ENCODE assay signal across 14 mouse cellular contexts in genomic region chr6:113656847-113657246, GRCm38 (mm10). TPM values are rescaled to one million over a fixed set of nuclear protein-coding genes. Genes with fewer than 3 reads are reported as not detected.
DNase-seq lines count a peak whose midpoint lies in the region; ATAC-seq and TF ChIP-seq lines count a peak whose summit lies in the region.
"Had no signal": no experiment of that assay in that cellular context is flagged by ENCODE, and none has a peak within 500 bp of the region (broad histone marks: within the 10 kb centered on the region; RNA-seq: fewer than 3 reads in every experiment).

No protein-coding gene starts in this region.

- H3K27me3 ChIP-seq in liver, embryonic 13.5 days = no peaks in the 10 kb centered on the region
- no peaks in the 10 kb centered on the region for H3K27me3 ChIP-seq in liver, embryonic 12.5 days (replicated peaks)
- no peaks in the 10 kb centered on the region for H3K27me3 ChIP-seq in stomach, postnatal 0 days (ENCODE audit: control insufficient read depth, insufficient read depth, low read length)
- H3K27me3 ChIP-seq in hindbrain, embryonic 13.5 days = no peaks in the 10 kb centered on the region
- H3K27me3 ChIP-seq: hindbrain, embryonic 12.5 days had no signal

- H3K4me3 ChIP-seq in liver, embryonic 13.5 days (replicated peaks) = no peak overlapping the region
- H3K4me3 ChIP-seq in liver, embryonic 12.5 days = no peak overlapping the region
- no peak overlapping the region for H3K4me3 ChIP-seq in lung, adult 2 months (replicated peaks; ENCODE audit: extremely low read depth, low read depth, low read length)
- no peak overlapping the region for H3K4me3 ChIP-seq in stomach, postnatal 0 days (ENCODE audit: low read depth, low read length)
- H3K4me3 ChIP-seq in hindbrain, embryonic 13.5 days = no peak overlapping the region
- H3K4me3 ChIP-seq: hindbrain, embryonic 12.5 days had no signal

- H3K27ac ChIP-seq in liver, embryonic 13.5 days = 0 out of 2 replicates have a peak overlapping the region, but pooled peaks have one; percentile 26
- no peak overlapping the region for H3K27ac ChIP-seq in liver, embryonic 12.5 days
- peak overlapping the region; percentile 41; the same call in 1 of the 2 replicates for H3K27ac ChIP-seq in stomach, postnatal 0 days (replicated peaks)
- no peak overlapping the region for H3K27ac ChIP-seq in hindbrain, embryonic 13.5 days
- H3K27ac ChIP-seq: hindbrain, embryonic 12.5 days had no signal

- TF ChIP-seq CTCF in lung, adult 2 months (IDR thresholded peaks at IDR 0.05; ENCODE audit: insufficient read depth, low read length) = no peak
- TF ChIP-seq CTCF in stomach, postnatal 0 days (IDR thresholded peaks at IDR 0.05; ENCODE audit: low read depth) = no peak

- peak; percentile 66 for DNase-seq in adrenal gland, postnatal 10 days
- DNase-seq in adrenal gland, adult 8-10 months = no peak
- DNase-seq in liver, embryonic 13.5 days = no peak
- peak; percentile 47 for DNase-seq in lung, adult 2 months
- peak; percentile 83 for DNase-seq in stomach, postnatal 0 days (ENCODE audit: low spot score)
- no peak for DNase-seq in spleen, postnatal 14 days (ENCODE audit: low spot score in 2 of 2)
- DNase-seq: cerebellum, postnatal 36 days; heart, adult 18-20 months; right cerebral cortex, postnatal 25 days had no signal

- no peak for TF ChIP-seq EP300 in stomach, postnatal 0 days (optimal IDR thresholded peaks at IDR 0.05)

- no peaks in the 10 kb centered on the region for H3K9me3 ChIP-seq in liver, embryonic 13.5 days (replicated peaks)
- H3K9me3 ChIP-seq in liver, embryonic 12.5 days (replicated peaks) = no peaks in the 10 kb centered on the region
- no peaks in the 10 kb centered on the region for H3K9me3 ChIP-seq in stomach, postnatal 0 days (ENCODE audit: control insufficient read depth, low read length)
- H3K9me3 ChIP-seq in hindbrain, embryonic 13.5 days = no peaks in the 10 kb centered on the region
- H3K9me3 ChIP-seq: hindbrain, embryonic 12.5 days had no signal

- no peak for TF ChIP-seq POLR2A in lung, adult 2 months (IDR thresholded peaks at IDR 0.05; ENCODE audit: borderline replicate concordance, extremely low read depth, low read depth, low read length)

- H3K4me1 ChIP-seq in liver, embryonic 13.5 days (replicated peaks) = peaks cover 38% of the 10 kb centered on the region
- peaks cover 48% of the 10 kb centered on the region for H3K4me1 ChIP-seq in liver, embryonic 12.5 days
- H3K4me1 ChIP-seq in lung, adult 2 months (ENCODE audit: control insufficient read depth, insufficient read depth, low read length) = peaks cover 15% of the 10 kb centered on the region
- H3K4me1 ChIP-seq in stomach, postnatal 0 days (replicated peaks; ENCODE audit: control insufficient read depth, insufficient read depth) = no peaks in the 10 kb centered on the region
- H3K4me1 ChIP-seq in hindbrain, embryonic 13.5 days (replicated peaks) = 0 out of 2 replicates have a peak, but pooled peaks cover 2% of the 10 kb centered on the region

- H3K4me2 ChIP-seq in liver, embryonic 13.5 days = no peak overlapping the region
- no peak overlapping the region for H3K4me2 ChIP-seq in liver, embryonic 12.5 days
- no peak overlapping the region for H3K4me2 ChIP-seq in stomach, postnatal 0 days (replicated peaks; ENCODE audit: low read depth)
- no peak overlapping the region for H3K4me2 ChIP-seq in hindbrain, embryonic 13.5 days
- H3K4me2 ChIP-seq: hindbrain, embryonic 12.5 days had no signal

- no peak overlapping the region for H3K9ac ChIP-seq in liver, embryonic 13.5 days
- H3K9ac ChIP-seq in liver, embryonic 12.5 days = no peak overlapping the region
- H3K9ac ChIP-seq in stomach, postnatal 0 days (ENCODE audit: low read length) = no peak overlapping the region
- no peak overlapping the region for H3K9ac ChIP-seq in hindbrain, embryonic 13.5 days
- H3K9ac ChIP-seq: hindbrain, embryonic 12.5 days had no signal

- WGBS in liver, embryonic 13.5 days (ENCODE audit: insufficient replicate concordance) = 76% methylated on average over 6 of the region's 6 CpGs
- 82% methylated on average over 6 of the region's 6 CpGs for WGBS in liver, embryonic 12.5 days (ENCODE audit: insufficient replicate concordance)
- 65% methylated on average over 6 of the region's 6 CpGs for WGBS in lung, adult 2 months
- WGBS in stomach, postnatal 0 days = 54% methylated on average over 6 of the region's 6 CpGs
- 85% methylated on average over 6 of the region's 6 CpGs for WGBS in hindbrain, embryonic 13.5 days

- ATAC-seq in liver, embryonic 13.5 days (ENCODE audit: low read depth) = peak; percentile 37; the same call in 1 of the 2 replicates
- ATAC-seq in liver, embryonic 12.5 days = no peak
- peak; percentile 96 for ATAC-seq in stomach, postnatal 0 days (ENCODE audit: low FRiP score, low TSS enrichment)
- ATAC-seq in hindbrain, embryonic 13.5 days (ENCODE audit: low FRiP score) = no peak

- no peaks in the 10 kb centered on the region for H3K36me3 ChIP-seq in liver, embryonic 13.5 days
- H3K36me3 ChIP-seq in liver, embryonic 12.5 days = 0 out of 2 replicates have a peak, but pooled peaks cover 4% of the 10 kb centered on the region
- no peaks in the 10 kb centered on the region for H3K36me3 ChIP-seq in stomach, postnatal 0 days (ENCODE audit: control insufficient read depth, insufficient read depth, low read length)
- no peaks in the 10 kb centered on the region for H3K36me3 ChIP-seq in hindbrain, embryonic 13.5 days
- H3K36me3 ChIP-seq: hindbrain, embryonic 12.5 days had no signal

RNA-seq across cellular contexts. Expression of gene Irak2, which starts 18.6 kb away (rescaled TPM):
- total RNA-seq in adrenal gland, postnatal 10 days (2021) = 10 to 100 TPM; 15.8 to 23.3 TPM
- total RNA-seq in adrenal gland, adult 8-10 months (2022) = 10 to 100 TPM; 11.8 to 38.3 (median 22.4) TPM
- 12.1 and 14.9 TPM in 2 replicates for polyA plus RNA-seq in liver, embryonic 13.5 days (2015; fragmentation: Nextera tagmentation; extraction: Ambion mirVana)
- polyA plus RNA-seq in liver, embryonic 12.5 days (2016; fragmentation: Nextera tagmentation; extraction: Ambion mirVana) = 17.2 and 17.9 TPM in 2 replicates
- polyA plus RNA-seq in lung, adult 2 months (2012; rRNA removed) = 48.8 and 53.8 TPM in 2 replicates
- polyA plus RNA-seq in stomach, postnatal 0 days (2015; fragmentation: Nextera tagmentation; extraction: Ambion mirVana) = 9.6 and 10.2 TPM in 2 replicates
- 1.7 and 2.1 TPM in 2 replicates for polyA plus RNA-seq in hindbrain, embryonic 13.5 days (2015; fragmentation: Nextera tagmentation; extraction: Ambion mirVana)

RNA-seq across cellular contexts. Expression of gene Vhl, which starts 33.1 kb away (rescaled TPM):
- 10 to 100 TPM; 24.7 to 26.3 TPM for total RNA-seq in adrenal gland, postnatal 10 days (2021)
- 10 to 100 TPM; 29.5 to 34.0 (median 32.1) TPM for total RNA-seq in adrenal gland, adult 8-10 months (2022)
- 7.8 and 9.4 TPM in 2 replicates for polyA plus RNA-seq in liver, embryonic 13.5 days (2015; fragmentation: Nextera tagmentation; extraction: Ambion mirVana)
- 13.9 and 14.8 TPM in 2 replicates for polyA plus RNA-seq in liver, embryonic 12.5 days (2016; fragmentation: Nextera tagmentation; extraction: Ambion mirVana)
- 16.5 and 25.9 TPM in 2 replicates for polyA plus RNA-seq in lung, adult 2 months (2012; rRNA removed)
- 23.4 and 24.3 TPM in 2 replicates for polyA plus RNA-seq in stomach, postnatal 0 days (2015; fragmentation: Nextera tagmentation; extraction: Ambion mirVana)
- 65.0 and 68.5 TPM in 2 replicates for polyA plus RNA-seq in hindbrain, embryonic 13.5 days (2015; fragmentation: Nextera tagmentation; extraction: Ambion mirVana)

RNA-seq across cellular contexts. Expression of gene Tatdn2, which starts 40.0 kb away (rescaled TPM):
- total RNA-seq in adrenal gland, postnatal 10 days (2021) = 10 to 100 TPM; 53.5 to 58.7 TPM
- 10 to 100 TPM; 56.1 to 74.8 (median 64.0) TPM for total RNA-seq in adrenal gland, adult 8-10 months (2022)
- polyA plus RNA-seq in liver, embryonic 13.5 days (2015; fragmentation: Nextera tagmentation; extraction: Ambion mirVana) = 0.94 and 1.0 TPM in 2 replicates
- 1.3 TPM in 2 replicates for polyA plus RNA-seq in liver, embryonic 12.5 days (2016; fragmentation: Nextera tagmentation; extraction: Ambion mirVana)
- polyA plus RNA-seq in lung, adult 2 months (2012; rRNA removed) = 21.0 and 24.5 TPM in 2 replicates
- polyA plus RNA-seq in stomach, postnatal 0 days (2015; fragmentation: Nextera tagmentation; extraction: Ambion mirVana) = 0.73 and 0.97 TPM in 2 replicates
- 0.72 and 0.83 TPM in 2 replicates for polyA plus RNA-seq in hindbrain, embryonic 13.5 days (2015; fragmentation: Nextera tagmentation; extraction: Ambion mirVana)

RNA-seq across cellular contexts. Expression of gene Brk1, which starts 52.3 kb away (rescaled TPM):
- 100 to 1,000 TPM; 139 to 159 TPM for total RNA-seq in adrenal gland, postnatal 10 days (2021)
- total RNA-seq in adrenal gland, adult 8-10 months (2022) = 100 to 1,000 TPM; 180 to 239 (median 200) TPM
- 101 and 104 TPM in 2 replicates for polyA plus RNA-seq in liver, embryonic 13.5 days (2015; fragmentation: Nextera tagmentation; extraction: Ambion mirVana)
- polyA plus RNA-seq in liver, embryonic 12.5 days (2016; fragmentation: Nextera tagmentation; extraction: Ambion mirVana) = 106 and 109 TPM in 2 replicates
- polyA plus RNA-seq in lung, adult 2 months (2012; rRNA removed) = 101 and 184 TPM in 2 replicates
- 199 and 201 TPM in 2 replicates for polyA plus RNA-seq in stomach, postnatal 0 days (2015; fragmentation: Nextera tagmentation; extraction: Ambion mirVana)
- 235 and 248 TPM in 2 replicates for polyA plus RNA-seq in hindbrain, embryonic 13.5 days (2015; fragmentation: Nextera tagmentation; extraction: Ambion mirVana)

RNA-seq across cellular contexts. Expression of gene Fancd2os, which starts 56.3 kb away (rescaled TPM):
- not detected for total RNA-seq in adrenal gland, postnatal 10 days (2021)
- under 1 TPM in 1 of 4 experiments, not detected in 3; 0.35 TPM for total RNA-seq in adrenal gland, adult 8-10 months (2022)
- polyA plus RNA-seq in liver, embryonic 13.5 days (2015; fragmentation: Nextera tagmentation; extraction: Ambion mirVana) = 0.09 TPM in 1 of 2 replicates, not detected in the other
- polyA plus RNA-seq in liver, embryonic 12.5 days (2016; fragmentation: Nextera tagmentation; extraction: Ambion mirVana) = 0.10 and 0.11 TPM in 2 replicates
- not detected in 2 replicates for polyA plus RNA-seq in lung, adult 2 months (2012; rRNA removed)
- polyA plus RNA-seq in stomach, postnatal 0 days (2015; fragmentation: Nextera tagmentation; extraction: Ambion mirVana) = not detected in 2 replicates
- polyA plus RNA-seq in hindbrain, embryonic 13.5 days (2015; fragmentation: Nextera tagmentation; extraction: Ambion mirVana) = 0.19 and 0.23 TPM in 2 replicates
- total RNA-seq: heart, adult 18-20 months; left cerebral cortex, postnatal 10 days; megakaryocyte, adult 5-6 weeks had no signal

Comparison
In these comparisons a context has a peak if more than half of its experiments do, and no peak if none do; other contexts are left out.
1. DNase-seq: peak in adrenal gland, postnatal 10 days (single experiment), lung, adult 2 months (single experiment) and stomach, postnatal 0 days (single experiment); none in adrenal gland, adult 8-10 months (single experiment), liver, embryonic 13.5 days (single experiment) and spleen, postnatal 14 days (0 of 2).
2. ATAC-seq: peak in liver, embryonic 13.5 days (single experiment) and stomach, postnatal 0 days (single experiment); none in liver, embryonic 12.5 days (single experiment) and hindbrain, embryonic 13.5 days (single experiment).
3. H3K27ac ChIP-seq: peak in liver, embryonic 13.5 days (single experiment) and stomach, postnatal 0 days (single experiment); none in liver, embryonic 12.5 days (single experiment) and hindbrain, embryonic 13.5 days (single experiment).